Mouse (Mus musculus) skeletal muscle tissue, adult 2 months (tissue): ENCODE results near the gene Fpr3.
"Not testable (repeated sequence)": the region's sequence is repeated elsewhere in the genome, so short reads cannot be mapped to it uniquely, and the experiment has no call there.

Experiments
- DNase-seq: peaks from one replicate; pipeline ENCODE4 v3.0.0-alpha.2; 2012; ENCODE audit warnings: low read depth, low spot score

The Fpr3 gene

GRCm38 (mm10) chr17:17882672-17883071 lies 5.0 kb upstream of the Fpr3 start:
- no peak for DNase-seq

DNA sequence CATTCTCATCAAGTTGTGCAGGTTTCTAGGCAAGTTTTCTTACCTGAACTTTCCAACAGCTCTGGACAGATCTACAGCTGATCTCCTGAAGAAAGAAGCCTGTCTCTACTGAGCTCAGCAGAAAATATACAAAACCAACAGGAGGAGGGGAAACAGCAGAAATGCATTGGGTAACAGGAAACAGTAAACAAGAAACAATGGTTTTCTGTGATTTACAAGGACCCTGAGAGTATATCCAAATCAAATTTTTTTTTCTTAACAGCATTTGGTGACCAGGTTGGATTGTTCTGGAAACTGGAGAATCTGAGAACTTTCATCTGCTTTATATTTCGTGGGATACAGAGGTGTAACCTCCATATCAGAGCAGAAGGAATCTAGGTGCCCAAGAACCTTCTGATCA lies 3.8 kb upstream of the Fpr3 start, which contains the start of gene Fpr1:
Gene Fpr1, minus strand, starts transcription at position 101 of the 400 bp plus-strand sequence.
- DNase-seq, result no peak

DNA sequence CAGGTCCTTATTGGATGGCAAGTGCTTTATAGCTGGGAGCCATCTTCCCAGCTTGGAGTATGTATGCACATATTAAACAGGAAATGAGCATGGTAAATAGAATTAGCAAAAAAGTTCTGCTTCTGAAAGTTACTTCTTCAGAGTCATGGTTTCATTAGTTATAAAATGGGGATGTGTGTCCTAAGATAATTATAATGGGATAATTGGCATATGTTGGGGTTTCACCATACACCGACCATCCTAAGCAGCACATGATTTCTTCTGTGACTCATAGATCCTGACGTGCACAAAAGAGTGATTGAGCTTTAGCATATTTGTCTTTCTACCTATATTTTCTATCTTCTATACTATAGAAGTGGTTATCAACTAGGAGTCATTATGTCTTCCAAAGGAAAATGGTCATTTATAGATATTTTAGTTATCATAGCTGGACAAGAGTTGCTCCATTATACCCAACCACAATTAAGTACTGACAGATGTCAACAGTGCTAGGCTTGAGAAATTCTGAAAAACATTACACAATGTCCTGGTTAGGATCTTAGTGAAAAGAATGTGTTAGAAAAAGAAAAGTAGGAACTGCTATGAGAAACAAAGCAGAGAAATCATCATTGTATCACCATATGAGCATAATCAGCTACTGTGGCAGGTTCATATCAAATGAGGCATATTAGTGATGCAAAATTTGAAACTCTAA lies 2.2 kb downstream of the Fpr3 start:
- no peak for DNase-seq

GRCm38 (mm10) chr17:17896039-17896438 lies 8.4 kb downstream of the Fpr3 start:
- DNase-seq, result peak; percentile 49

DNA sequence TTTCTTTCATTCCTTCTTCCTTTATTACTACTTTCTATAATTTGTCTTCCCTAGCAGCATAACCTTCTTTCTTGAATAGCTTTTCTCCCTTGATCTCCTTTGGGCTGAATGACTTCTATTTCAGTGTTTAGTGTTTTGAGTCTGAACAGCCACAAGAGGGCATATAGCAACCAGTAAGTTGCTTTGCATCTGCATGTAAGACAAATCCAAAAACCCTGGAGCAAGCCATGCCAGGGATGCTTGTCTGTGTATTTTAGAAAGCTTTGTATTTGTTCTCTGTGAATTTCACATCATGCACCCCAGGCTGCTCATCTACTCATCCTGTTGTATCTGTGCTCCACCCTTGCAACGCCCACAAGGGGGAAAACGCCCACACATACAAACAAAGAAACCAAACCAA lies 11.6 kb downstream of the Fpr3 start:
- no peak for DNase-seq

DNA sequence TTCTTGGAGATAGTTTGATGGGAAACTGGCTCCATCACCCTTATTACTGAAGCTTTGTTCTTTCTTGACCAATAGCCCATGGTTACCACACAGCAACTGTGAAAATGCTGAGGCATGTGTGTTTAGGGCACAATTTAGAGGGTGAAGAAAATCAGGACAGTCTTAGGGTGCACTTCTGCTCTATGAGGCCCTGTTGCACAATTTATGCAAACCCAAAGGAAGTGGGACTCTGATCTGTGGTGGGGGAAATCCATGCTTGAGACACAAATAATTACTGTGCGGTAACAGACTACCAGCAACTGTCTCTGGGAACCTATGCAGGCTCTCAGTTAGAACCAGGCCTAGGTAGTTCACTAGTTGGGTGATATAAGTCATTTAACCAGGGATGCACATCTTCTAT lies 13.1 kb downstream of the Fpr3 start:
- DNase-seq, result no peak

DNA sequence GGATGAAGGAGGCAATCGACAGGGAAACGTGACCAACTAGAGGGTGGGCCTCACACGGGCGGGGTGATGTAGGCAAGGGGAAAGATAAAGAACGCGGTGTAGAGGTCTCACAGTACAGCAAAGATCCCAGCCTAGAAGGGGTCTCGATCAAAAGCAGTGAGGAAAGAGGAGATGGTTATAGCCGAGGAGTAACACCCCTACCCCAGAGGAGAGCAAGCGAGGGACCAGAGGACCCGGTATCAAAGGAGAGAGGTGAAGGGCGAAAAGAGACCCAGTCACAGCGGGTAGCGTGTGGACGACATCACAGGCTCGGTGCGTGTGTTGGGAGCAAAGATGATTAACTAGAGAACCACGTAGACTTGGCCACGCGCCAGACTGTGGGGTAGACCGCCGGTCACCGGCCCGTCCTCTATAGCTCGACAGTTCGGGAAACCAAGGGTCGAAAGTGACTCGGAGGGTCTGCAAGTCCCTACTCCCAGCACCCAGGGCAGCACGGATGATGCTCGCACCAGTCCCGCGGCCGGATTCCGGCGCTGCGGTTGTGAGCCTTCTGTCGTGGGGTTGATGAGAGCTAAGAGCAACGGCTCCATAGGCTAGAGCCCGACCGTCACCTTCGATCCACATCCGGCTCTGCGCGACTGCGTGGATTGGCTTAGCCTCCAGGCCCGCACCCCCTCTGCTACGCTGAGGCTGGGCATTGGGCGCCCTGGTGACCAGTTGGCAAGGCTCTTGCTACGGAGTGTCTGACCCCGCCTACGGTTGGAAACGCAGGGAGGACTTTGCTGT lies 22.2 kb downstream of the Fpr3 start:
- DNase-seq, result peak; percentile 86

DNA sequence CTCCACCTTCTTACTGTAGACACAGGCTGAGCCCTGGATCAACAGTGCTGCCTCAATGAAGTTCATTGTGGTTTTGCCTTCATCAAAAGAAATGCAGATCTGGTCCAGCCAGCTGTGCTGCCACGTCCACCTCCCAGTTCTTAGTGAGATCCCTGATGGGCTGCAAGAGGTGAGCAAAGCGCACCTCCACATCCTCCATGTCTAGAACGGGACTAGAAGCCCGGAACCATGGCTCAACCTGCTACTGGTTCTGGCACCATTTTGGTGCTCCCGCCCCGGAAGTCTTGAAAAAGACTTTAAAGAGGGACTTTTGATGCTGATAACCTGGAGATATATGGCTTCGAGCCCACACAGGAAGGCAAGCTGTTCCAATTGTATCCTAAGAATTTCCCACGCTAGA lies 25.0 kb downstream of the Fpr3 start:
- not testable (repeated sequence) for DNase-seq

GRCm38 (mm10) chr17:17917376-17917775 lies 29.7 kb downstream of the Fpr3 start:
- no peak for DNase-seq

DNA sequence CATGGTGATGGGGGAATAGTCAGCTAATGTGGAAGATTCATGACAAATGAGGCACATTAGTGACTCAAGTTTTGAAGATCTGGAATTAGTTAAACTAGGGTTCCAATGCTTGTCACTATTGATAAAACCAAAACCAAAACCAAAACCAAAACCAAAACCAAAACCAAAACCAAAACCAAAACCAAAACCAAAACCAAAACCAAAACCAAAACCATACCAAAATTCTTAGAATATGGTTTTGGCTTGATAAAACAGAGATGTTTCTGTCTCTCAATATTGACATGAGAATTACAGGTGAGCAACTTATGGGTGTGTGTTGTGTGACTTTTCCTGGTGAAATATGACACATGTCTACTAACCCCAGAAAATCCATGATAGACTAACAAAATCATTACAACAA lies 30.1 kb downstream of the Fpr3 start:
- no peak for DNase-seq

GRCm38 (mm10) chr17:17973443-17973842 lies 85.8 kb downstream of the Fpr3 start:
- no peak for DNase-seq

- DNase-seq, result not testable (repeated sequence)
Observed at GRCm38 (mm10) chr17:17981232-17981631, 93.6 kb downstream of the Fpr3 start.

- no peak for DNase-seq
Observed at GRCm38 (mm10) chr17:18004752-18005151, 117.1 kb downstream of the Fpr3 start.
